Mouse (Mus musculus) right cerebral cortex, postnatal 4 days (tissue): ENCODE measurements at regions not wholly inside any gene's neighbourhood (a gene's known extent, or its start where the extent isn't known, plus 50 kb on each side); places are given as distances from the start of the nearest gene placed in this dataset.

Source experiments
- DNase-seq: peaks from one replicate; pipeline ENCODE4 v3.0.0-alpha.2; 2022

DNA sequence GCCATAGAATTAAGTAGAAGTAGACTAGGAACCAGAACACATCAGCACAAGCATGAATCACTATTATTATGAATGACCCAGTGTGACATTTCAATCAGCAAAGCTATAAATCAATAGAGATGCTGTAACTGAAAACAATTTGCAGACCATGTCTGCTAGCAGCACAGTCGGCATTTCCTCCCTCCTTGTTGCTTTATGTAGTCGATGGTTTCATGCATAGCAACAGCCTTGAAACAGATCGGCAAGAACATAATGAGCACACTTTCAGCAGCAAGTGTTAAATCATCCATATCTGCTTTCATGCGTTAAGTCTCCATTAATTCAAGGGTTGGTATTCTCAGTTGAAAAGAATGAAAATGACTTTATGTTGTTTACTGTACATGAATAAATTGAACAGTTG, 3669.2 kb downstream of the 9330182O14Rik start:
- no peak for DNase-seq
